Mouse (Mus musculus): Measurements from ENCODE around the gene Sorcs2.

Sorcs2 gene

GRCm38 (mm10) chr5:36355683-36356082, 42.3 kb downstream of the Sorcs2 start:
- DNase-seq: no peak

GRCm38 (mm10) chr5:36353679-36354078, 44.3 kb downstream of the Sorcs2 start:
- no peak for DNase-seq

- DNase-seq: no peak
Measured at GRCm38 (mm10) chr5:36353194-36353593, 44.7 kb downstream of the Sorcs2 start.

DNA sequence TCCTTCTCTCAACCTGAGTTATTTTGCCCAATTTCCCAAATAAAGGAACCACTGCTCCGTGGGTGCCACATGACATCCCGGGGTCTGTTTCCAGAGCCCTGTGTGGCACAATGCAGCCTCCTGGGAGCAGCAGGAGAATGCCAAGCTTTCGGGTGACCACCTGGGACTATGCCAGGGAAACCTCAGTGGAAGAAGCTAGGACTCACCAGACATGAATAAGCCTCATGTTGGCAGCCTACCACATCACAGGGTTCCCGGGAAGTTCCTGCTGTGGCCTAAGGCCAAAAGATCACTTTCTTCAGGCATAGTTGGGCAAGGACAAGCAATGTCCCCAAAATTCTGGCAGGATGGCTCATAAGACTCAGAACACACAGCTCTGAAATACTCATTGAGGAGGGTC, 51.2 kb downstream of the Sorcs2 start:
- DNase-seq: no peak

GRCm38 (mm10) chr5:36339283-36339682, 58.7 kb downstream of the Sorcs2 start:
- no peak for DNase-seq

DNA sequence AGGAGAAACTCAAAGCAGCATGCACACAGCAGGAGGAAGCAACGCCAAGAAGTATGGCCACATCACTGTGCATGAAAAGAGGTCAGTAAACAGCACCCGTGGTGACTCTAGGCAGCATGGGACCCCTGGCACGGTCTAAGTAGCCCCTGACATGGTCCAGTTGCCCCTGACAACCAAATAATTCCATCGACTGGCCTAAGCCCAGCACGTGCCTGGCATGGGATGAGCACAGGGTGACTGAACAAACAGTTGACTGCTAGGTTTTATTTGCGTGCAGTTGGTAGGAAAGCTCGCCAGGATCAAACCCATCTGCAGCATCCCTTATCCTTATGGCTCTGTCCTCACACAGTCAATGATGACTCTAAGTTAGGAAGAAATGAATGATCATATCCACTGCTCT, 61.7 kb downstream of the Sorcs2 start:
- no peak for DNase-seq

DNA sequence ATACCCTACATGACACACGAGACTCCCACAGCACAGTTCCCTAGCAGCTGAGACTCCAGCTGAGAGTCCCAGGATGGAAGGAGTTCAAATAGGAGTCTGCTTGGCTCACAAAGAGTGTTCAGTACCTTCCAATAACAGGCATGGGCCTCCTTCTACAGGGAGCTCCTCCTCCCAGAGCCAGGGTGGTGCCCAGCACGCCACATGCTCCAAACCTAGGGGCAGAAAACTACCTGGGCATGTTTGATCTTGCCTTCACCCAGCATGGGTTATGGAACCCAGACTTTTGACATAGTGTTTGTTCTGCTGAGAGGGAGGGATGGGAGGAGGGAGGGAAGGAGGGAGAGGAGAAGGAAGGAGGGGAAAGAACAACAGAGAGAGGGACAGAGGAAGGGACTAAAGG, 62.3 kb downstream of the Sorcs2 start:
- DNase-seq: no peak

- DNase-seq: no peak
Measured at GRCm38 (mm10) chr5:36334227-36334626, 63.7 kb downstream of the Sorcs2 start.

GRCm38 (mm10) chr5:36330472-36331155, 67.3 kb downstream of the Sorcs2 start:
- no peak for DNase-seq

DNA sequence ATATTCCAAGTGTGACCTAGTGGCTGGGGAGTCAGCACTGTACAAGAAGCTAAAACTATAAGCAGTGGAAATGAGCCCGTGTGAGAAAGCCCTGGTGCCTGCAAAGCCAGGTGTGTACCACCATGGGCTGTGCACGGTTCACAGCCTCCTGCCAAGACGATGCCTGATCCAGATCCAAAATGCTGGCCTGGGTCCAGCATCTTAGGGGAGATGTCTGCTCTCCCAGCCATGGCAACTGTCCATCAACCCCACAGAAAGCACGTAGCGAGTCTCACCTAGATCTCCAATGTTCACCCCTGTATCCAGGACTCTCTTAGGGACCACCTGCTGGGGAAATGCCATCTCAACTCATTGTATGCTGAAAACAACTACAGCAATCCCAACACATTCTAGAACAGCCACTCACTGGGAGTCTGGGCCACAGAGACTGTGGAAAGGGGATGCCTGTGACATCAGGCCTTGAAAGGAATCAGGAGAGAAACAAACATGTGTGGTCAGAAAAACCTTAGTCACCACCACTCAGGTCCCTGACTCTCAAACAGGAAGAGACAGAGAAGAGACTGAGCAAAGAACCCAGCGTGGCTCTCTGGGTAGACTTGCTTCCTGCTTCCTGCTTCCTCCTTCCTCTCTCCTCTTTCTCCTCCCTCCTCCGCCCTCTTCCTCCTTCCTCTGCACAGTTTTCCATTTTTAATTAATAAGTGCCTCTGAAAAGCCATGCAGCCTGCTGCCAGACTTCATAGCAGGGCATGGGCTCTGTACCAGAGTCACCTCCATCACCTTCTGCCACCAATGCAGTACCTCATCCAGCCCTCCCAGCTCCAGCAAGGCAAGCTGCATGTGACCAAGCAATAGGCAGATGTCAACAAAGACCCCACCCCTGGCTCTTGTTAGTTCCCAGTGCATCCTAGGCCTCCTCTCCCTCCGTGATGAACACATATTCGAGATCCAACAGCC, 71.6 kb downstream of the Sorcs2 start:
- peak in 1 of 2 experiments; percentile 15 for DNase-seq

- DNase-seq: no peak
Measured at GRCm38 (mm10) chr5:36324140-36324572, 73.8 kb downstream of the Sorcs2 start.

GRCm38 (mm10) chr5:36323526-36323925, 74.4 kb downstream of the Sorcs2 start:
- DNase-seq: peak; percentile 74 to 79

- no peak for DNase-seq
Measured at GRCm38 (mm10) chr5:36321581-36321980, 76.4 kb downstream of the Sorcs2 start.

- no peak for DNase-seq
Measured at GRCm38 (mm10) chr5:36320667-36321066, 77.3 kb downstream of the Sorcs2 start.

GRCm38 (mm10) chr5:36317641-36318368, 80.1 kb downstream of the Sorcs2 start:
- DNase-seq: peak in 1 of 2 experiments; percentile 18

GRCm38 (mm10) chr5:36315106-36315505, 82.8 kb downstream of the Sorcs2 start:
- DNase-seq: no peak

GRCm38 (mm10) chr5:36313353-36314079, 84.4 kb downstream of the Sorcs2 start:
- no peak for DNase-seq

DNA sequence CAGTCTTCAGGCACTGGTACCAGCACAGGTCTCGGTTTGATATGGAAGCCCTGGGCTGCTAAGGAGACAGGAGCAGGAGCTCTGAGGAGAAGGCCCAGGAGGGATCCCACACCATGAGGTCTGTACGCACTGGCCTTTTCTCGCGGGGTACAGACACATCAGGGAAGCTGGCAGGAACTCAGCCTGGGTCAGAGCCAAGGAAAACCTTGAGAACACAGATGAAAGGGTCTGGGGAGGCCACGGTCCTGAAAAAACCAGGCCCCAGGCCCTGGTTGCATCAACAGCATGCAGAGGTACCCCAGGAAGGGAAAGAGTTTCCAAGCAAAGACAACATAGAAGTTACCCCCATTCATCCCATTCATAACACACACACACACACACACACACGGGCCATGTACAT, 85.0 kb downstream of the Sorcs2 start:
- DNase-seq: no peak

DNA sequence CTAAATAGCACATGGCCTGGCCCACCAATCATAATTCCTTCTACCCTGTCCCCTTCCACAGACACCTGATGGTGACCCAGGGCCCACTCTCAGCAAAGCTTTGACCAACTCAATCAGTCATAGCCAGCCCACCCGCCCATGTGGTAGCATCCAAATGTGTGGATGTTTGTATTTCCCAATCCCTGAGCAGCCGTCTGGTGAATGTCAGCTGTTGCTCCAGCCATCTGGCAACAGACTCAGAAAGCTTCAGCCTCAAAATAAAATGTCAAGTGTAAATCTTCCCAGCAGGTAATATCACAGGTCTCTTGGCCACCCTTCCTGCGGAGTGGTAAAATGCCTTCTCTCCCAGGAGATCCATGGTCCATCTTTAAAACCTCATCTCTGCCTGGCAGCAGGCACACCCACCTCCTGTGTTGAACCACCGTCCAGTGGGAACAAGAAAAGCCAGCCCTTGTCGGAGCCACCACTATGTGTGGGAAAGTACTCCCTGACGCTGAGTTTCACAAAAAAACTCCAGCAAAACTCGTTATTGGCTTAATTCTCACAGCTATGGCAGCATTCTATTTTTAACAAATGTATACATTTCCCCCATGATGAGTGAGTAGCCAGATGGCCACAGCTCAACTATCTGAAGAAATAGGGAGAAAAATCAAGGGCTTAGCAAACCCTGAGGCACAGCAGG, 93.5 kb downstream of the Sorcs2 start:
- DNase-seq: no peak

DNA sequence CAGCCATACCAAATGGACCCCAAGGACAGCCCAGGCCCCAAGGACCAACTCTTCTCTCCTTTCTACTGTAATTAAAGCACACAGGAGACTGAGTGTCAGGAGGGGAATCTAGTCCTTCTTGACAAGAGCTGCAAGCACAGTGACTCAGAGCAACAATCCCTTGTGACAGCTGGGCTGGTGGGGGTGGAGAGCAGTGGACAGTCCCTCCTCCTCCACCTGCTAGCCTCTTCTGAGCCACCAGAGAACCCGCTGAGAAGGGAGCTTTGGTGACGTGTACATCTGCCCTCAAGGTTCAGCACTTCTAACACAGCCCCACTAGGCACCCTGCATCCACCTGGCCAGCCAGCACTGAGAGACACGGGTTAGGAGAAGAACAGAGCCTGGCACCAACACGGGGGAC, 96.8 kb downstream of the Sorcs2 start:
- no peak for DNase-seq

DNA sequence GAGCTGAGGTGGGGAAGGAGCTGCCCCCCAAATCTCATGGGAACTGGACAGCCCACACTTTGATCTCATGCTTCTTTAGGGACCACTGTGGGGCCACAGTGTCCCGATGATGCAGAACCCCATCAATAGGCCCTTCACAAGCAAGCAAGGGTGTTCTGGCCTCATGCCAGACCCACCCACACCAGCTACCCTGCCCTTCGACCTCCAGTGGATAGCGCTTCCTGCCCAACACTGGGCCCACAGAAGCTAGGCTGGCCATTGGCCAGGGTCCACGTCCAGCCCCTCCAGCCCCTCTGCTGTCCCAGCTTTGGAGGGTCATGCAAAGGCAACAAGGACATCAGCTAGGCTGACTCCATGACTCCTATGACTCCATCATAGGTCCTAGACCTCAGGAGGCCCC, 99.9 kb downstream of the Sorcs2 start:
- no peak for DNase-seq

GRCm38 (mm10) chr5:36297246-36297645, 100.7 kb downstream of the Sorcs2 start:
- no peak for DNase-seq
